Mouse (Mus musculus) midbrain, embryonic 13.5 days (tissue): ENCODE measurements around the gene Gfod1. TPM values are rescaled to one million over a fixed set of nuclear protein-coding genes. Genes with fewer than 3 reads are reported as not detected.
A peak's percentile ranks its signal among the peaks of the same experiment; 100 is the strongest.

Source experiments
- ATAC-seq: fragments of 200-750 bp; cut with Nextera tagmentation; 2 replicates; pipeline ENCODE4 v1.8.0; 2017; ENCODE audit warnings: mild to moderate bottlenecking, moderate TSS enrichment, moderate library complexity
- H3K27ac ChIP-seq: fragments of 300-500 bp; sonication (generic); 2 replicates; pipeline ENCODE4 v1.5.1; 2015; ENCODE audit warnings: inconsistent platforms, mild to moderate bottlenecking, moderate library complexity
- H3K27me3 ChIP-seq: fragments of 300-500 bp; sonication (generic); 2 replicates; pipeline ENCODE4 v1.6.1; 2015; ENCODE audit warnings: mild to moderate bottlenecking, inconsistent platforms
- H3K36me3 ChIP-seq: fragments of 300-500 bp; sonication (generic); 2 replicates; pipeline ENCODE4 v1.6.1; 2015; ENCODE audit warnings: mild to moderate bottlenecking, inconsistent platforms
- H3K4me1 ChIP-seq: fragments of 300-500 bp; sonication (generic); replicated peaks from 2 replicates; pipeline ENCODE4 v1.6.1; 2015; ENCODE audit warnings: inconsistent platforms
- H3K4me2 ChIP-seq: fragments of 300-500 bp; sonication (generic); replicated peaks from 2 replicates; pipeline ENCODE4 v1.6.1; 2015; ENCODE audit warnings: moderate library complexity, mild to moderate bottlenecking, inconsistent platforms
- H3K4me3 ChIP-seq: fragments of 300-500 bp; sonication (generic); replicated peaks from 2 replicates; pipeline ENCODE4 v1.5.1; 2015; ENCODE audit warnings: mild to moderate bottlenecking, inconsistent platforms
- H3K9ac ChIP-seq: fragments of 300-500 bp; sonication (generic); replicated peaks from 2 replicates; pipeline ENCODE4 v1.6.1; 2015; ENCODE audit warnings: mild to moderate bottlenecking, inconsistent platforms
- H3K9me3 ChIP-seq: fragments of 300-500 bp; sonication (generic); 2 replicates; pipeline ENCODE4 v1.6.1; 2016; ENCODE audit warnings: mild to moderate bottlenecking, inconsistent platforms
- WGBS: fragments of 180-500 bp; shearing (Covaris S2); methylation state at CpG from one replicate; pipeline ENCODE4 v1.1.7; 2015; 5-methylcytosine and 5-hydroxymethylcytosine counted together
- polyA plus RNA-seq: library from polyadenylated mRNA; unstranded; fragments of >200 nt; fragmentation: Nextera tagmentation; extraction: Ambion mirVana; gene quantifications from 2 replicates; pipeline ENCODE4 v1.2.1, GENCODE M21; 2015

Gene Gfod1
- polyA plus RNA-seq, 1 experiment from 2014 or later = 1.7 TPM

DNA sequence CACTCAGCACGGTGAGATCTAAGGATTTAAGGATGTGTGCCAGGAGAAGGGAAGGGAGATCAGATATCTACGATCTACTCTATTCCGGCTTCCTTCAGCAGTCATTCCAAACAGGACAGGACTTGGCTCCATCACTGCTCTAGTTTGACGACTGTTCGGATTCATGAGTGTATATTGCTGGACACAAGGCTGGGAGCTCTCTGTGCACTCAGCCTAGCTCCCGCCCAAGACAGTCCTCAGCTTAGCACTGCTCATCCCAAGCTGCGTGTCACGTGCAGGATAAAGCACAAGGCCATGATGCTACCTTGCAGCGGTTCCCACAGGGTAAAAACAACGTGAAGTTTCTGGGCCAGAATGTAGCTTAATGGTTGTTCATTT, 33.8 kb downstream of the Gfod1 start:
- WGBS = 36% methylated on average over 10 of the region's 10 CpGs
- Histone ChIP-seq H3K36me3 (no peaks in the 10 kb centered on the region), H3K4me3 (no peak overlapping the region), H3K27ac (peak overlapping the region; percentile 9), H3K27me3 (peaks cover 32% of the 10 kb centered on the region), H3K9me3 (no peaks in the 10 kb centered on the region), H3K4me1 (peaks cover 30% of the 10 kb centered on the region), H3K9ac (no peak overlapping the region), H3K4me2 (no peak overlapping the region)
- no peak; the same call in none of the 2 replicates for ATAC-seq

DNA sequence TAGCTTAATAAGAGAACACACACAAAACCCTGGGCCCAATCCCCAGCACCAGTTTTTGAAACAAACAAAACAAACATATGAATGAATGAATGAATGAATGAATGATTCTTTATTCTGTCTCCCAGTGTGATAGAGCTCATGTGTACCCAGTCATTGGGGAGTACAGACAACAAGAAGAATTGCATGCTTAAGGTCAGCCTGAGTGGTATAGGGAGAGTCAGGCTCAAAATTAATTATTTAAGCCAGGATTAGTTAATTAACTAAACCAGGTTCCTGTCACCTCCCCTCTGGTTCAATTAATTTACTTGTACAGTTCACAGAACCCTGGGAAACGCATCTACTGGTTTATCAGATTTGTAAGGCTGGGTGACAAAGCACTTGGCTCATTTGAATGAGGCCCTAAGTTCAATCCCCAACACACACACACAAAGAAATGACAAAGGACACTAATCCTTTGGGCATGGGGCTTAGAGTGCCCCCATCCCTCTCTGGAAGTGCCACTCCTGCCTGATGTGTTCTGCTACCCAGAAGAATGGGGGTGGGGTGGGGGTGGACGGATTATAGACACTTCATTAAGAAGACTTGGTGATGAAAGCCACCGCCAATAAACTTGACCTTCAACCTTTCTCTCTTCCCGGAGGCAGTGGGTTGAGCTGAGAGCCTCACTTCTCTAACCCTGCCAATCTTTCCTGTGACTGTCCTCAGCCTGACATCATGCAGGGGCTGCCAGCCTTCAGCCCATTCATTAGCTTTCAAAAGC, 34.3 kb downstream of the Gfod1 start:
- ATAC-seq = peak; percentile 83
- H3K27ac ChIP-seq = peak overlapping the region; percentile 9
- H3K4me3 ChIP-seq = no peak overlapping the region
- H3K9me3 ChIP-seq = no peaks in the 10 kb centered on the region
- H3K9ac ChIP-seq = no peak overlapping the region
- H3K36me3 ChIP-seq = no peaks in the 10 kb centered on the region
- 4% methylated on average over 4 of the region's 4 CpGs for WGBS
- H3K4me2 ChIP-seq = no peak overlapping the region
- peaks cover 30% of the 10 kb centered on the region for H3K27me3 ChIP-seq
- peaks cover 36% of the 10 kb centered on the region for H3K4me1 ChIP-seq

DNA sequence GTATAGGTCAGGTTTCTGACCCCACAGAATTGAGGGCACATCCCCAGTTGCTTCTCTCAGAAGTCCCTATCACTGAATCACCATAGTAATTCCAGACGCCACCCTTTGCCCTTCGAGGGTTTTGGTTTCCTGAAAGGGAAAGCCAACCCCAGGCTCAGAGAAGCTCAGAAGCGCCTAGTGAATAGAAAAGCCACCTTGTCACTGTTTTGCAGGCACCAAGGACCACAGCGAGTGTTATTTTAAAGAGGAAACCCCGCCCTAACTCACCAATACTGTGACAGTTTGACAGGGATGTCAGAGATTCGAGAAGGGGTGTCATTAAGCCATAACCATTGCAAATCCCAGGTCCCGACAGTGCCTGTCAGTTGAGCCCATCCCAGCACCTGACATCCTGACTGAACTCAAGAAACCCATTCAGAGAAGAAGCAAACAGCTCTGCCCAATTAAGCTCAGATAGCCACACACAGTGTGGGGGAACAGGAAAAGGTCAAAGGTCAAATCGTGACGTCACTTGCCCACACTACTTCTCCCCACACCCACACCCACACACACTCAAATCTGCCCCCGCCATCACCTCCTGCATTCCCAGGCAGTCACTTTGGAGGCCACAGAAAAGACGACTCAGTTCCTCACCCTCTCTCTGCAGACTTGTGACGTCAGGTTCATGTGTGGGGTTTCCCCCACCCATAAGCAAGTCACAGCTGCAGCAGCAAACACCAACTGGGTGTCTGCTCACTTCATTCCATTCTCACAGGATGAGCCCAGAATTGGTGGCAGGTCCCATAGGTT, 35.2 kb downstream of the Gfod1 start:
- no peak overlapping the region for H3K4me2 ChIP-seq
- H3K9ac ChIP-seq = no peak overlapping the region
- peaks cover 27% of the 10 kb centered on the region for H3K27me3 ChIP-seq
- no peaks in the 10 kb centered on the region for H3K36me3 ChIP-seq
- H3K27ac ChIP-seq = no peak overlapping the region
- H3K9me3 ChIP-seq = no peaks in the 10 kb centered on the region
- H3K4me3 ChIP-seq = no peak overlapping the region
- H3K4me1 ChIP-seq = peaks cover 41% of the 10 kb centered on the region
- 37% methylated on average over 12 of the region's 12 CpGs for WGBS
- ATAC-seq = no peak

DNA sequence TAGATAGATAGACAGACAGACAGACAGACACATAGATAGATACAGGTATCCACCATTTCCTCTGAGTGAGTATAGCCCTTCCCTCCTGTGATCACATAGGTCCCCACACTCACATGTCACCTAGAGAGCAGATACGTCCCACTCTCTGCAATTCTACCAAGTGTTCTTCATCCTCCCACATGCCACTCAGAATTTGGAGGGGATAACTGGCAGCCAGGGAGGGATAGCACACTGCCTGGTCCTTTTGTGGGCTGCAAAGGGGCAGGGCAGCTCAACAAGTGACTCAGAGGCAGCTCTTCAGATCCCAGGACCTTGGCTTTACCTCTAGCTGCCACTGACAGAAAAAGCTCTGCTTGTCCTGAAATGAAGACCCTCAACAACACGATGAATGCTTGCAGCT, 36.1 kb downstream of the Gfod1 start:
- no peak overlapping the region for H3K27ac ChIP-seq
- H3K4me2 ChIP-seq = no peak overlapping the region
- H3K27me3 ChIP-seq = peaks cover 25% of the 10 kb centered on the region
- no peak for ATAC-seq
- H3K9me3 ChIP-seq = no peaks in the 10 kb centered on the region
- no peak overlapping the region for H3K9ac ChIP-seq
- H3K4me3 ChIP-seq = no peak overlapping the region
- peaks cover 41% of the 10 kb centered on the region for H3K4me1 ChIP-seq
- WGBS = 90% methylated on average over 2 of the region's 2 CpGs
- no peaks in the 10 kb centered on the region for H3K36me3 ChIP-seq

DNA sequence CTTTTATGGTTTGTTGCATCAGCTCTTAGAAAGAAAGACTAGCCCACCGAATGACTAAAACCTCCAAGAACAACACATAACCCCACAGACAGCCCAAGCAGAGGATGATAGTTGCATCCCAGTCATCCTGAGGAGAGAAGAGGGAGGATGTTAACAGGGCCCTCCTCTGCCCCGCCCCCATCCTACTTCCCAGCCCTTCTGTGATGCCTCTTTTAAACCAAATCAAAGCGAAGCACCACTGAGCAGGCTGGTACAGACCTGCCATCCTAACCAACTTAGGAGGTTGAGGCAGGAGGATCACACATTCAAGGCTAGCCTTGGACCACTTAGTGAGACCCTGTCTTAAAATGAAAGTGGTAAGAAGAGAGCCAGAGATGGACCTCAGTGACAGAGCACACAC, 36.8 kb downstream of the Gfod1 start:
- Histone ChIP-seq H3K27ac (no peak overlapping the region), H3K9ac (no peak overlapping the region), H3K4me1 (peaks cover 41% of the 10 kb centered on the region), H3K4me3 (no peak overlapping the region), H3K27me3 (peaks cover 21% of the 10 kb centered on the region), H3K4me2 (no peak overlapping the region), H3K36me3 (no peaks in the 10 kb centered on the region), H3K9me3 (no peaks in the 10 kb centered on the region)
- WGBS = 89% methylated on average over 3 of the region's 3 CpGs
- no peak for ATAC-seq

DNA sequence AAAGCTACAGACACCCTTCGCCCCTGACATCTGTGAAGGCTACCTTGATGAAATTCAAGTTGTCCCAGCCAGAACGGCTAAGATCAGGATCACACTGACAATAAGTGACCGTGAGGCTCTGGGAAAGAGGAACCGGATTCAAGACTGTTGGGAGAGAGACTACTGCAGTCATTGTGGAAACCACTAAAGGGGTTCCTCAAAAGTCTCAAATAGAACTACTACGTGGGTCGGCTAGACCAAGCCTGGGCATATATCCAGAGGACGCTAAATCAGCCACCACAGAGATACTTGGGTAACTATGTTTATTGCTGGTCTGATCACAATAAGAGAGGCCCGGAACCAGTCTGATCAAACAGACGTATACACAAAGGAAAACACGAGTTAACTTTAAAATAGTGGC, 37.6 kb downstream of the Gfod1 start:
- Histone ChIP-seq H3K27me3 (peaks cover 13% of the 10 kb centered on the region), H3K36me3 (no peaks in the 10 kb centered on the region), H3K27ac (no peak overlapping the region), H3K4me2 (no peak overlapping the region), H3K4me3 (no peak overlapping the region), H3K4me1 (peaks cover 41% of the 10 kb centered on the region), H3K9ac (no peak overlapping the region), H3K9me3 (no peaks in the 10 kb centered on the region)
- ATAC-seq = no peak
- WGBS = 91% methylated on average over 10 of the region's 10 CpGs

DNA sequence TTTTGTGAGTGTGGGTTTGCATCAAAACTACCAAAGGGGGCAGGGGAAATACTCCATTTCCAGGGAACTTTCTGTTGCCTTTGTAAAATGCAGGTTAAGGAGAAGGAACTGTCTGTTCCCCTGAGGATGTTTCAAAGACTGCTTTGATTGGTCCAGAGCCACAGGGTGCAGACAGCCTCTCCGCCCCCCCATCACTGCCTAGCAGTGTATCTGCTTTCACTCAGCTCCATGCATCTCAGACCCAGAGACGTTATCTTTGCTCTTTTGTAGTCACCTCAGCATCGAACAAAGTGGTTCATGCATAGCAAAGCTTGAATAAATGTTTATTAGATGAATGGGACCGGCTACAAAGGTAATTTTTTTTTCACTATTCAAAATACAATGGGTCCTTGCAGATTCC, 38.9 kb downstream of the Gfod1 start:
- Histone ChIP-seq H3K4me1 (peaks cover 38% of the 10 kb centered on the region), H3K4me2 (no peak overlapping the region), H3K9me3 (no peaks in the 10 kb centered on the region), H3K4me3 (no peak overlapping the region), H3K27ac (no peak overlapping the region), H3K36me3 (no peaks in the 10 kb centered on the region), H3K9ac (no peak overlapping the region), H3K27me3 (peaks cover 12% of the 10 kb centered on the region)
- peak; percentile 41; the same call in 1 of the 2 replicates for ATAC-seq
- 20% methylated on average over 4 of the region's 4 CpGs for WGBS

DNA sequence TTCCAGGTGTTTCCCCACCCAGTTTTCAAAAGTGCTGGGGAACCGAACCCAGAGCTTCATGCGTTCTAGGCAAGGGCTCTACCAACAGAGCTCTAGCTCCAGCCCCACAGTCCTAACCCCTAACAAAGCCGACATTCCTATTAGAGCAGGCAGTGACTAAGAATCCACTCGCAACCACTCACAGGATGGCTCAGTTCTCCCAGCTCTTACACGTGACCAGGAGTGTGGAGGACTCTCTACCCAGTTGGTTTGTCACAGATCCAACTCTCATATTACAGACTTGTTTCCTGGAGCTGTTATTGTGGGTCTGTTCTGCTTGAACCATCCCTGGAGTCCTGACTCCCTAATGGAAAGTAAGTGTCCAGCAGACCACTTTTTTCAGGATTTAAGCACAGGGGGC, 40.3 kb downstream of the Gfod1 start:
- no peaks in the 10 kb centered on the region for H3K9me3 ChIP-seq
- no peak overlapping the region for H3K9ac ChIP-seq
- WGBS = 91% methylated on average over 5 of the region's 5 CpGs
- H3K4me2 ChIP-seq = no peak overlapping the region
- peaks cover 12% of the 10 kb centered on the region for H3K27me3 ChIP-seq
- H3K36me3 ChIP-seq = no peaks in the 10 kb centered on the region
- ATAC-seq = no peak
- no peak overlapping the region for H3K4me3 ChIP-seq
- peaks cover 23% of the 10 kb centered on the region for H3K4me1 ChIP-seq
- no peak overlapping the region for H3K27ac ChIP-seq

DNA sequence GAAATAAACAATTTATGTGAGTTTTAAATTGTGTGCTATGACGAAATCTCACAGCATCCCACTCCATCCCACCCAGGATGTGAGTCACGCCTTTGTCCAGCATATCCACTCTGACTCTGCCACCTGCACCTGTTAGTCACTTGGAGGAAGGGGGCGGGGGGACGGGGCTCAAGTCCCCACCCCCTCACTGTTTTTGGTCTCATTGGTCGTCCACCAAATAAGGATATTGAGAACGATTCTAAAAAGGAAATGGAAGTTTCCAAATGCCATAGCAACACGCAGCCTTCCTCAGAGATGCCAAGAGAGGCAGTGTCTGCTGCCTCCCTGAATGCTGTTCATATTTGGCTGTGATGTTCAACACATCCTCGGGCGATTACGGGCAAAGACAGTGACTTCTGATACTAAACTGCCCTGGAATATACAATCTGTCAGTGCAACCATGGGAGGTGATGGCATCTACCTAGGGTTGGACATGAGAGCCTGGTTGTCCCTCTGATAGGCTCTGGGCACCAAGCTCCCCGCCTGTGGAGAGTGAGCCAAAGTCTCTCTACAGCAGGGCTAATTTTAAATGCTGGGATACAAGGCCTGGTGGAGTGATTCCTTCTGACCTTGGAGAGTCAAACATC, 41.7 kb downstream of the Gfod1 start:
- H3K4me3 ChIP-seq = no peak overlapping the region
- no peaks in the 10 kb centered on the region for H3K9me3 ChIP-seq
- peaks cover 19% of the 10 kb centered on the region for H3K4me1 ChIP-seq
- no peak for ATAC-seq
- no peak overlapping the region for H3K9ac ChIP-seq
- no peaks in the 10 kb centered on the region for H3K36me3 ChIP-seq
- 0 out of 2 replicates have a peak, but pooled peaks cover 1% of the 10 kb centered on the region for H3K27me3 ChIP-seq
- H3K4me2 ChIP-seq = no peak overlapping the region
- H3K27ac ChIP-seq = no peak overlapping the region
- WGBS = 94% methylated on average over 11 of the region's 11 CpGs

DNA sequence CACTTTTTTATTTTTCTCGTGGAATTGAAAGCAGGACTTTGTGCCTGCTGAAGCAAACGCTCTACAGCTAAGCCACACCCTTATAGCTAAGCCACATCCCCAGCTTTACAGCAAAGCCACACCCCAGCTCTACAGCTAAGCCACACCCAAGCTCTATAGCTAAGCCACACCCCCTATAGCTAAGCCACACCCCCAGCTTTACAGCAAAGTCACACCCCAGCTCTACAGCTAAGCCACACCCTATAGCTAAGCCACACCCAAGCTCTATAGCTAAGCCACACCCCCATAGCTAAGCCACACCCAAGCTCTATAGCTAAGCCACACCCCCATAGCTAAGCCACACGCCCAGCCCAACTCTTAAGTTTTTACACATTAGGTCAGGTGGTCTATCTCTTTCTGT, 42.7 kb downstream of the Gfod1 start:
- H3K36me3 ChIP-seq = no peaks in the 10 kb centered on the region
- no peak overlapping the region for H3K4me2 ChIP-seq
- H3K27ac ChIP-seq = no peak overlapping the region
- no peaks in the 10 kb centered on the region for H3K9me3 ChIP-seq
- no peak overlapping the region for H3K4me3 ChIP-seq
- no peak for ATAC-seq
- peaks cover 19% of the 10 kb centered on the region for H3K4me1 ChIP-seq
- no peak overlapping the region for H3K9ac ChIP-seq
- no peaks in the 10 kb centered on the region for H3K27me3 ChIP-seq
- WGBS = 72% methylated on average over 3 of the region's 3 CpGs

DNA sequence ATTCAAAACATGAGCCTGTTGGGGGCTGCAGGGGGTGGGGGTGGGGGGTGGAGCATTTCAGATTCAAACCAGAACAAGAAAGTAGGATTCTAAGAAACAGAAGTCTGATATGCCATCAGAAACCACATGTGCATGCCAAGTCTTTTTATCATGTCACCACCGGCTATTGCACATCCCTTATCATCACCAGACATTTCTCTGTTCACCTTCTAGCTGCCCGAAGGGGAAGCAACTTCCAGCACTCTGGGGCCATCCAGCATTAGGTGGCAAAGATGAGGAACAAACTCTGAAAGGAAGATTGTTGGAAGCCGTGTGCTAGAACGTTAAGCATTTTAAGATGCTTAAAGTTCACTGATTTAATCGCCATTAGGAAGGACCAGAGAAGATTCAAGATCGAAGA, 43.2 kb downstream of the Gfod1 start:
- no peak overlapping the region for H3K27ac ChIP-seq
- WGBS = 82% methylated on average over 6 of the region's 6 CpGs
- H3K4me1 ChIP-seq = peaks cover 16% of the 10 kb centered on the region

DNA sequence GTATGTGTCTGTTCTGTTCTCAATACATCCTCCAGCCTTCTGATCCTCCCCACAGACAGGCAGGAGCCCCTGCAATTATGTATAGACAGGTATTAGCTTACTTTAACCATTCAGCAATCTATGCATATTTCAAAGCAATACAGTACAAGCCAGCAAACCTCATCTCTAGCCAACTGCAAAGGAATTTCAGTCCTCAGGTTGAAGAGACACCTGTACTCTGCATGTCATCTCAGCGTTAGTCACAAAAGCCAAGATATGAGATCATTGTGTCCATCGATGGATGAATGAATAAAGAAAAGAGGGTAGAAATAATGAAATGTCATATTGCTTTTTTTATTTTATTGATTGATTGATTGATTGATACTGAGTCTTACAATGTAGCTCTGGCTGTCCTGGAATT, 47.5 kb downstream of the Gfod1 start:
- WGBS = 92% methylated on average over 2 of the region's 2 CpGs
- no peak overlapping the region for H3K4me2 ChIP-seq
- no peak overlapping the region for H3K9ac ChIP-seq
- ATAC-seq = no peak
- H3K36me3 ChIP-seq = no peaks in the 10 kb centered on the region
- no peaks in the 10 kb centered on the region for H3K9me3 ChIP-seq
- peaks cover 2% of the 10 kb centered on the region for H3K4me1 ChIP-seq
- H3K27me3 ChIP-seq = no peaks in the 10 kb centered on the region
- H3K27ac ChIP-seq = no peak overlapping the region
- no peak overlapping the region for H3K4me3 ChIP-seq

More for the DNA sequence above, 43.2 kb downstream of the Gfod1 start:
- Histone ChIP-seq H3K4me3 (no peak overlapping the region), H3K36me3 (no peaks in the 10 kb centered on the region), H3K4me2 (no peak overlapping the region), H3K9ac (no peak overlapping the region), H3K9me3 (no peaks in the 10 kb centered on the region), H3K27me3 (no peaks in the 10 kb centered on the region)
- no peak for ATAC-seq
